Mouse (Mus musculus) ES-E14 (cell line): ENCODE data around the gene Rbm44. TPM values are rescaled to one million over a fixed set of nuclear protein-coding genes. Genes with fewer than 3 reads are reported as not detected.

ENCODE experiments used
- DNase-seq: peaks from one replicate; pipeline ENCODE4 v3.0.0-alpha.2; 2013; ENCODE audit warnings: low read depth, low spot score
- H3K27ac ChIP-seq: 2 replicates; pipeline ENCODE4 v1.5.1; 2012; ENCODE audit warnings: low read depth, mild to moderate bottlenecking, low read length, moderate library complexity, mixed read lengths; ENCODE audit not compliant: poor library complexity, insufficient read depth, severe bottlenecking
- H3K36me3 ChIP-seq: 2 replicates; pipeline ENCODE4 v1.6.1; 2012; ENCODE audit warnings: mild to moderate bottlenecking, low read length, moderate library complexity, mixed read lengths; ENCODE audit not compliant: control insufficient read depth, poor library complexity, insufficient read depth, severe bottlenecking
- H3K4me1 ChIP-seq, 2 experiments: fragments of 150-350 bp in 1 of 2; sonication (generic) in 1 of 2; 2 replicates each; pipeline ENCODE4 v1.6.1; 2012; ENCODE audit warnings: low read length in 2 of 2, mild to moderate bottlenecking in 1 of 2, mixed read lengths in 1 of 2; ENCODE audit not compliant: control insufficient read depth in 2 of 2, insufficient read depth in 2 of 2, poor library complexity in 1 of 2
- H3K4me3 ChIP-seq, 2 experiments: fragments of 150-350 bp in 1 of 2; sonication (generic) in 1 of 2; 2 replicates each; pipeline ENCODE4 v1.5.1; 2012; ENCODE audit warnings: low read length in 2 of 2, low read depth in 1 of 2, mild to moderate bottlenecking in 1 of 2, mixed read lengths in 1 of 2; ENCODE audit not compliant: insufficient read depth in 1 of 2, poor library complexity in 1 of 2, severe bottlenecking in 1 of 2
- H3K9ac ChIP-seq: 2 replicates; pipeline ENCODE4 v1.6.1; 2012; ENCODE audit warnings: low read depth, mild to moderate bottlenecking, low read length, mixed read lengths; ENCODE audit not compliant: poor library complexity, insufficient read depth, severe bottlenecking
- H3K9me3 ChIP-seq: fragments of 150-350 bp; sonication (generic); 2 replicates; pipeline ENCODE4 v1.6.1; 2012; ENCODE audit warnings: low read depth, mild to moderate bottlenecking, low read length; ENCODE audit not compliant: control insufficient read depth, insufficient read depth
- CHD2 ChIP-seq: IDR thresholded peaks from 2 replicates; pipeline ENCODE4 v1.6.1; 2014; ENCODE audit warnings: mild to moderate bottlenecking, low read depth, low read length, inconsistent platforms
- HCFC1 ChIP-seq: IDR thresholded peaks from 2 replicates; pipeline ENCODE4 v1.6.1; 2012; ENCODE audit warnings: low read length, inconsistent platforms, borderline replicate concordance; ENCODE audit not compliant: insufficient read depth
- MAFK ChIP-seq: IDR thresholded peaks from 2 replicates; pipeline ENCODE4 v1.6.1; 2014; ENCODE audit warnings: mild to moderate bottlenecking, low read depth, low read length, inconsistent platforms; ENCODE audit not compliant: insufficient read depth
- ZC3H11A ChIP-seq: IDR thresholded peaks from 2 replicates; pipeline ENCODE4 v1.6.1; 2012; ENCODE audit warnings: low read depth, mild to moderate bottlenecking, inconsistent platforms, low read length, borderline replicate concordance
- ZNF384 ChIP-seq: IDR thresholded peaks from 2 replicates; pipeline ENCODE4 v1.6.1; 2012; ENCODE audit warnings: low read depth, low read length, inconsistent platforms
- in situ Hi-C, 2 experiments: fragments of 600-800 bp; cut with MboI; formaldehyde crosslinking; loops; one replicate each; pipeline ENCODE4 v1.15.1; 2025; ENCODE audit warnings: low sequenced_read_pairs in 2 of 2, inconsistent platforms in 1 of 2; ENCODE audit not compliant: unreplicated experiment in 2 of 2
- total RNA-seq: library from RNA; depleted of rRNA; stranded (reverse); fragments of 300-350 nt; gene quantifications from 2 replicates; pipeline ENCODE4 v1.2.3, GENCODE M21; 2012

Rbm44 gene
- total RNA-seq, 1 experiment: 3.6 TPM

DNA sequence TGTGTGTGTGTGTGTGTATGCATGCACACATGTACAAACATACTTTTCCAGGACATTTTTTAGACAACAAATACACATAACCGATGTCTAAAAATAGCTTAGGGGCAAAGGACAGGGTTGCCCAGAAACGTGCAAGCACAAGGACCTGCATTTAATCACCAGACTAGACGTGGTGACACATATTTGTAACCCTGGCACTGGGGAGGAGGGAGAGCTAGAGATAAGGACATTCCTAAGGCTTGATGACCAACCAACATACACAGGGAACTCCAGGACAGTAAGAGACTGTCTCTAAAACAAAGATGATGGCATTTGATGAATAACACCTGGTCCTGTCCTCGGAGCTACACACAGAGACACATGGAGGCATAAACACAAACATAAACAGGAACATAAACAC lies 35.6 kb upstream of the Rbm44 start:
- in situ Hi-C loops: loop anchor here in 1 of 2 experiments (10.0 kb wide), 1 partner anchor 135 kb away; no protein-coding TSS in a partner anchor
- Histone ChIP-seq H3K9ac (no peak overlapping the region), H3K4me3 (no peak overlapping the region), H3K27ac (no peak overlapping the region), H3K4me1 (no peaks in the 10 kb centered on the region), H3K9me3 (no peaks in the 10 kb centered on the region), H3K36me3 (peaks cover 10% of the 10 kb centered on the region)
- no peak for DNase-seq
- TF ChIP-seq MAFK: no peak
- no peak for TF ChIP-seq CHD2
- no peak for TF ChIP-seq ZC3H11A
- no peak for TF ChIP-seq HCFC1
- no peak for TF ChIP-seq ZNF384

DNA sequence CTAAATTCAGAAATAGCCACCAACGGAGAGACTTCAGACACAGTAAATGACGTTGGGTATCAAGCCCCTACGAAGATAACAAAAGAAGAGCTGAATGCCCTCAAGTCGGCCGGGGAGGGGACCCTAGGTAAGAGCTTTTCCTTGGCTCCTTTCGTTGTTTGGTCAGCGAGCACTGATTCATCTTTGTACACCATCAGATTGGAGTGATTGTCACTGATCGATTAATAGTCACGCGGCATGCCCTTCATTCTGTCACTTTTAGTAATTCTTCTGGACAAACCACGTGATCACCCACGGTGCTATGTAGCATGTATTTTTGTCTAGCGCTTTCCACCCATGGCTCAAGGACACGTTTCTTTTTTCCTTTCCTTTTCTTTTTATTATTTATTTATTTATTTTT lies 32.7 kb upstream of the Rbm44 start:
- no peak for TF ChIP-seq CHD2
- TF ChIP-seq ZNF384: no peak
- no peak for TF ChIP-seq ZC3H11A
- no peak for TF ChIP-seq HCFC1
- no peak for TF ChIP-seq MAFK
- Histone ChIP-seq H3K9me3 (no peaks in the 10 kb centered on the region), H3K27ac (no peak overlapping the region), H3K4me1 (no peaks in the 10 kb centered on the region), H3K9ac (no peak overlapping the region), H3K4me3 (no peak overlapping the region), H3K36me3 (peaks cover 16% of the 10 kb centered on the region)
- no peak for DNase-seq
- in situ Hi-C loops: no loop called here

DNA sequence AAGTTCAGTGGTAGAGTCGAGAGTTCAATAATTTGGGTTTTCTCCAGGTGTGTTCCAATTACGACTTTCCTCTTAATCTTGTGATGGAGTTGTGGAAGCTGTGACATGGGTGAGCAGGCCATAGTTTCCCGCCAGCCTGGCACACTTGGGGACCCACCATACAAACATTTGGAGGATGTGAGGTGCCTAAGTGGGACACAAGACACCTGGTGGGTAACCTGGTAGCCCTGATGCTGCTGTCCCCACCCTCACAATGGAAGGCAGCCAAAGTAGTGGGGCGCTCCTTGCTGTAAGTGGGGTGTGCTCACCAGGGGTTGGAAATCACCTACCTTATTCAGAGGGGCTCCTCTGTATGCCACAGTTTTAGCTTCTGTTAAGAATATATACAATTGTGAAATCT lies 32.3 kb upstream of the Rbm44 start:
- peaks cover 14% of the 10 kb centered on the region for H3K36me3 ChIP-seq
- no peak for DNase-seq

DNA sequence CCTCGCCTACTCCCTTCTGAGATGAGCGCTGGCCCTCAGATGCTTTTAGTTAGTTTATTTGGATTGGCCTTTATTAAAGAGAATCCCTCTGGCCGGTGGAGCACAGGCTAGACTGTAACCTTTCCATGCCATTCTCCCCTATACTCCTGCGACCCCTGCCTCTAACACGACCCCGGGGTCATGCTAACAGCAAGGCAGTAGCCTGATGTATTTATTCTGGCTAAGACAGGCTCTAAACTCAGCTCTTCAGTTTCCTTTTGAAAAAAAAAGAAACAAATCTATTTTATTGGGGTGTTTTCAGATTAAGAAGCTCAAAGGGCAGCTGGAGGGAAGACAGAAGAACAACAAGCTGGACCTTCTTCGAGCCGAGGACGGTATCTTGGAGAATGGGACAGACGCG lies 22.8 kb upstream of the Rbm44 start:
- no peak for DNase-seq
- no peaks in the 10 kb centered on the region for H3K9me3 ChIP-seq
- TF ChIP-seq CHD2 (no peak), ZC3H11A (no peak), MAFK (no peak), HCFC1 (no peak), ZNF384 (no peak)
- in situ Hi-C loops: no loop called here
- no peak overlapping the region for H3K9ac ChIP-seq
- H3K4me1 ChIP-seq: no peaks in the 10 kb centered on the region
- H3K4me3 ChIP-seq: no peak overlapping the region
- peaks cover 2% of the 10 kb centered on the region; the same call in 1 of the 2 replicates for H3K36me3 ChIP-seq
- no peak overlapping the region for H3K27ac ChIP-seq

More for the DNA sequence above, 32.3 kb upstream of the Rbm44 start:
- H3K4me3 ChIP-seq: no peak overlapping the region
- no peaks in the 10 kb centered on the region for H3K4me1 ChIP-seq
- no peak overlapping the region for H3K27ac ChIP-seq
- H3K9me3 ChIP-seq: no peaks in the 10 kb centered on the region
- in situ Hi-C loops: no loop called here
- TF ChIP-seq ZNF384 (no peak), MAFK (no peak), HCFC1 (no peak), ZC3H11A (no peak), CHD2 (no peak)
- H3K9ac ChIP-seq: no peak overlapping the region

DNA sequence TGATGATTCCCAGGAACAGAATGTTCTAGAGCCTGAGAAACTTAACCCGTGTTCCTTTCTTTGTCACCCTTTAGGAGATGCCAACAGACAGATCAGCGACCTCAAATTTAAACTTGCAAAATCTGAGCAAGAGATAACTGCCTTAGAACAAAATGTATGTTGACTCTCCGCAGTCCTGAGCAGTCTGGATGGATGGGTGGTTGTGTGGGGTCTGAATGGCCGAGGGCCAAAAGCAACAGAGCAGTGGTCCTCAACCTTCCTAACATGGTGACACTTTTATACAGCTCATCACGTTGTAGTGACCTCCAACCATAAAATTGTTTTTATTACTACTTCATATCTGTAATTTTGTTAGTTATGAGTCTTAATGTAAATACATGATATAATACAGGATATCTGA lies 21.9 kb upstream of the Rbm44 start:
- Histone ChIP-seq H3K9me3 (no peaks in the 10 kb centered on the region), H3K4me1 (no peaks in the 10 kb centered on the region), H3K9ac (no peak overlapping the region), H3K27ac (no peak overlapping the region), H3K36me3 (peaks cover 2% of the 10 kb centered on the region; the same call in 1 of the 2 replicates), H3K4me3 (no peak overlapping the region)
- no peak for DNase-seq
- in situ Hi-C loops: no loop called here
- no peak for TF ChIP-seq ZC3H11A
- TF ChIP-seq HCFC1: no peak
- TF ChIP-seq CHD2: no peak
- TF ChIP-seq ZNF384: no peak
- no peak for TF ChIP-seq MAFK
